Mouse (Mus musculus): Measurements from ENCODE around the gene H2-D1.
"Not testable (repeated sequence)": the region's sequence is repeated elsewhere in the genome, so short reads cannot be mapped to it uniquely, and the experiment has no call there.

H2-D1 gene

DNA sequence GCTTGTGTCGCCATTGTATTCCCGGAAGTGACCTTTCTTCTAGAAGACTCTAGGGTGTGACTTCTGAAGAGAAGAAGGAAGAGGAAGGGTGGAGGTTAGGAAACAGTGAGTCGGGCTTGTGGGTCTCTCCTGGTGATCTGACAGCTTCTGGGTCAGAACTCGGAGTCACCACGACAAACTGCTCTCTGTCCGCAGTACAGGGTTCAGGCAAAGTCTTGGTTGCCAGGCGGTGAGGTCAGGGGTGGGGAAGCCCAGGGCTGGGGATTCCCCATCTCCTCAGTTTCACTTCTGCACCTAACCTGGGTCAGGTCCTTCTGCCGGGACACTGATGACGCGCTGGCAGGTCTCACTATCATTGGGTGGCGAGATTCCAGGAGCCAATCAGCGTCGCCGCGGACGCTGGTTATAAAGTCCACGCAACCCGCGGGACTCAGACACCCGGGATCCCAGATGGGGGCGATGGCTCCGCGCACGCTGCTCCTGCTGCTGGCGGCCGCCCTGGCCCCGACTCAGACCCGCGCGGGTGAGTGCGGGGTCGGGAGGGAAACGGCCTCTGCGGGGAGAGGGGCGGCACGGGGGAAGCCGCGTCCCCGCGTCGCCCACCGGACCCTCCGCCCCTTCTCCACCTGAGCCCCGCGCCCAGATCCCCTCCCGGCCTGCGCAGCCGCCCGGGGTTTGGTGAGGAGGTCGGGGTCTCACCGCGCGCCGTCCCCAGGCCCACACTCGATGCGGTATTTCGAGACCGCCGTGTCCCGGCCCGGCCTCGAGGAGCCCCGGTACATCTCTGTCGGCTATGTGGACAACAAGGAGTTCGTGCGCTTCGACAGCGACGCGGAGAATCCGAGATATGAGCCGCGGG is at the start of gene H2-D1:
H2-D1 (plus strand) TSS at position 67 of the 859 bp plus-strand sequence.
- DNase-seq, result peak; percentile 96

DNA sequence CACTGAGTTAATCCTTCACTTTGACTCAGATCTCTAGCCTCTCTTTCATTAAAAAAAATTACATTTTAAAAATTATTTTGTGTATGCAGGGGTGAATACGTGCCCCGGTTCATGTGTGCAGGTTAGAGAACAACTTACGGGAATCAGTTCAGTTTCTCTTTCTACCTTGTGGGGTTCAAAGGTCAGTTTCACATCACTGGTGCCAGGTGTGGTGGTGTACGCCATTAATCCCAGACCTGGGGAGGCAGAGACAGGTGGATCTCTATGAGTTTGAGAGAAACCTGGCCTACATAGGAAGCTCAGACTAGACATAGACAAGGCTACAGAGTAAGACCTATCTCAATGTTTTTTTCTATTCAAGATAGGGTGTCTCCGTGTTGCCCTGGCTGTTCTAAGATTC is 49.5 kb upstream of the H2-D1 start:
- DNase-seq, result no peak

DNA sequence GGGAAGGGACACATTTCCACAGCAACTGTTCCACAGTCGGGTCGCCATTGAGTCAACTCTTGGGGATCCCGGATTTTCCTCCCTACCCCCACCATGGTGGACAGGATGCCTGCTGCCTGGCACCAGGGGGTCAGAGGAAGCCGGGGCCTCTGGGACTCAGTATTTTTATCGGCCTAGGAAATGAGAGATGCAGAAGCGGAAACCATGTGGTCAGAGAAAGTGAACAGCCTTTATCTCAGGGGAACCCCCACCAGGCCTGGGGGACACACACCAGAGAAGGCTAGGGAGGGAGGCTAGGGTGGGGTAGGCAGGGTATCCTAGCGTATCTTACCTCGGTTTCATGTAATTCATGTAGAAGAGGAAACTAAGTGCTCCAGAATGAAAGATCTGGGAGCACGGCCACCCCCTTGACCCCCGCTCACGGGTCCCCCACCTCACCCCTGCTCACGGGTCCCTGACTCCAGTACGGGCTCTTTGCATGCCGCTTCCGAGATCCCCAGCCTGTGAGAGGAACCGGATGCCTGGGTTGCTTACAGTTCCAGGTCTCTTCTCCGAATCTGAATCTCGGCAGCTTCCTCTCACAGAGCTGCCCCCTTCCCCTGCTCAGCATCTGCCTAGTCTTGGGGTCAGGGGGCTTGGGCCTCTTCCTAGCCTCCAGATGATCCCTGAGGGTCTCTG is 43.9 kb upstream of the H2-D1 start:
- DNase-seq, result no peak

DNA sequence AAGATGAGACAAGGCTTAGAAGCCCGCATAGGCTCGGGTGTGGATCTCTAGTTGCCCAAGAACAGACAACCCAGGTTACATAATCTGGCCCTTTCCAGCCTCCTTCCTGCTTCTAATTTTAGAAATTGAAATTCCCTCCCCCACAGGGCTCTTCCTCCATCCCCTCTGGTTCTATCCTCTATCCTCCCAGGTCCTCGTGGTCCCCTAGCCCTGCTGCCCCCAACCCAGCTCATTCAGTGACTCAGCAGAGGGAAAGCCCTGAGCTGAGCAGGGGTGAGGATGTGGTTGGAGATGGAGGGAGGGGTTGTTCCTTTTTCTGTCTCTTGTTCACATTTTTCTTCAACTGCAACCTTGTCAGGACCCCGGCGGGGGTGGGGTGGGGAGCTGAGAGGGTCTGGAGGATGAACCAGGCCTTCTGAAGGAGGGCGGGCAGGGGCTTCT is 42.9 kb upstream of the H2-D1 start:
- no peak for DNase-seq

DNA sequence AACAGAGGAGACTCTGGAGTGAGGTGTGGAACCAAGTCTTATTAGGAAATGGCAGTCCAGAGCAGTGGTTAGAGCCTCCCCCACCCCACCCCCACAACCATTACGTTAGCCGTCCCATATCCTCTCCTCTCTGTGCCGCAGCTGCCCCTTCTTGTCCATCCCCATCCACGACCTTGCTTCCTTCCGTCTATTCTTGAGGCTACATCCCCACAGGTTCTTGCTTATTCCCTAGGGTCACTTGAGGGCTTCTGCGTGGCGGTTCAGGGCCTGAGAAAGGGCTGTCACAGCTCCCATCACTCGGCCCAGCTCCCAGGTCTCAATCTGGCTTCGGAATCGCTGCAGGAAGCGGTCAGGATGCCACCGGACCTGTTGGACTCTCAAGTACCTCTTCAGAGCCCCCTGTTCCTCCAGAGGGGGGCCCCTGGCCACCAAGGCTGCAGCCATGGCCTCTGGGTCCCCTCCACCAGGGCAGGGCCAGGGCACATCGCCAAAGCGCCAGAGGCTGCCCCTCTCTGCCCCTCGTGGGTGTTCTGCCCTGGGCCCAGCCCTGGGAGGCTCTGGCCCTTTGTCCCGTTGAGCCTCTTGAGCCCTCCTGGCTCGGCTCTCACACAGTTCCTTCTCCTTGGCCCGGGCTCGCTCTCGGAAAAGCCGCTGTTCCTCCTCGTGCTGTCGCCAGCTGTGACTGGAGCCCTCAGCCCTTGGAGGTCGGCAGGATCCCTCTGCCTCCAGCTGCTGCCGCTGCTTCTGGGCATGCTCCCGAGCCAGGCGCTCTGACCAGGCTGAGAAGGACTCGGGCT is 42.2 kb upstream of the H2-D1 start, which contains the start of gene Gm16181:
Gm16181 (plus strand) TSS at position 679 of the 797 bp plus-strand sequence.
- DNase-seq, result no peak

DNA sequence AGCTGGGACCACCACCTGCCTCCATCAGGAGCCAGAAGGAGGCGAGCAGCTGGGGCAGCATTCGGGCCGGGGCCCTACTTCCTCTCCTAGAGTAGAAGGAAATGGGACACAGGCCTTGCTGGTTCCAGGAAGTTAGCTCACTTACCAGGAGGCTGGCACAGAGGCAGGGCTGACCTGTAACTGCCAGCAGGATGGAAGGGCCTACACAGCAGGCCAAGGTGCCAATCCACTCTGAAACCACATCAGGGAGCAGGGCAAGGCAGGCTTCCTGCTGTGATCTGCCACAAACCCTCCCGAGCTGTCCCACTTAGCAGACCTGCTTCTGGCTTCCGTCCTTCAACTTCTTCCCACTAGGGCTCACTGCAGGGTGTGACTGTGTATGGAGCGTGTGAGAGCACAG is 40.2 kb upstream of the H2-D1 start:
- no peak for DNase-seq

DNA sequence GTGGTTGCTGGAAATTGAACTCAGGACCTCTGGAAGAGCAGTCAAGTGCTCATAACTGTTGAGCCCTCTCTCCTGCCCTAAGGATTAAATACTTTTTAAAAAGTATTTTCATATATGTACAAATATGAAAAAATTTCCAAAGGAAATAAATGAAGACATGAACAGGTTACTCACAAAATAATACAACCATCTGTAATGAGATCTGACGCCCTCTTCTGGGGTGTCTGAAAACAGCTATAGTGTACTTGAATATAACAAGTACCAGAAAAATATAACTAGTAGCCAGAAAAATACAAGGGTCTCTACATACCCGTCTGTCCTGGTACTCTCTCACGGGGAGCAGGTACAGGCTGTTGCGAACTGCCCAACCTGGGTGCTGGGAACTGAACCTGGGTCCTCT is 37.9 kb upstream of the H2-D1 start:
- no peak for DNase-seq

DNA sequence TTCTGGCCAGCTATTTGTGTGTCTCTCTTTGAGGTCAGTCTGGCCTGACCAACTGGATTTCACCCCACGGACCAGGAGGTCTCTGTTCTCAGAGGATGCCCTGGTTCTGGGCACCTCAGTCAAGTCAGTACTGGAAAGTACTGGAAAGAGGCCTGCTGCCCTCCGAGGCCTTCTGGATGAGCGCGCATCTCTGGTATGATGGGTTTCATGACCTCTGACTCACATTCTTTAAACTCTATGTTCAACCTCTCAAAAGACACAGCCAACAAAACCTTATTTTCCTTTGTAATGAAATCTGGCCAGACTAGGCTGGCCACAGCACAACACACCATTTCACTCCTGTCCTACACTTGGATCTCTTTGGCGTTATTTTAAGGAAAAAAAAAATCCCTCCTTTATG is 37.1 kb upstream of the H2-D1 start:
- DNase-seq, result no peak

DNA sequence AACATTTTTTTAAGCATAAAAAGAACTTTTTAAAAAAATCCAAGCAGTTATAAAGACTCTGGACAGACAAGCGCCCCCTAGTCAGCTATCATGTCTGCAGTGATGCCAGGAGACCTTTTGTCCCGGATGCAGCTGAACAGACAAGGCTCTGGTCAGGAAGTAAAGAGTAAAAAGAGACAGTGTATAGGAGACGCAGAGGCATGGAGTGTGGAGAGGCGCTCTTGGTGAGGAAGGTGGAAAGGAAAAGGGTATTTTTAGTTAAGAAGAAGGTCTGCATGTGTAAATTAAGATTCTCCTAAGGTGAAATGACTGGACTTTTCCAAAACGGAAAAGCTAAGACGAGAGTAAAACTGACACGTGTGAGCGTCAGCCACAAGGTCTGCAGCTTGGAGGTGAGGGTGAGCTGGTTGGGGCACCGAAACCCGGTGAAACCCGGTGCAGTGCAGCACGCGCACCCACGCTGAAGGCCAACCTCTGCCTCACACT is 35.9 kb upstream of the H2-D1 start:
- no peak for DNase-seq

DNA sequence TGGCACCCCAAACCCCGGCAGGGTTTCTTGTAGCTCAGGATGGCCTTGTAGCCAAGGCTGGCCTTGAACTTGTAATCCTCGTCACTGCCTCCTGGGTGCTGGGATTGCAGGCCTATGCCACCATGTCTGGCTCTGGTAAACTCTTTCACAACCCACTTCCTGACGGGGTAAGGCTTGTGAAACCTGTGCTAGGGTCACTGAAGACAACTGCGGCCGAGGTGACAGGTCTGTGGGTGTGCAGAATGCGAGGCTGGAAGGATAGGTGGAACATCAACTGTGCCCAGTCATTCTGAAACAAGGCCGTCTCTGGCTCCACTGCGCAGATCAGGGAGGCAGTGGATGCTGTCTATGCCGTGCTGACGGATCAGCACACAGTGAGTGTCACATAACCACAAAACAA is 31.5 kb upstream of the H2-D1 start:
- DNase-seq, result no peak

DNA sequence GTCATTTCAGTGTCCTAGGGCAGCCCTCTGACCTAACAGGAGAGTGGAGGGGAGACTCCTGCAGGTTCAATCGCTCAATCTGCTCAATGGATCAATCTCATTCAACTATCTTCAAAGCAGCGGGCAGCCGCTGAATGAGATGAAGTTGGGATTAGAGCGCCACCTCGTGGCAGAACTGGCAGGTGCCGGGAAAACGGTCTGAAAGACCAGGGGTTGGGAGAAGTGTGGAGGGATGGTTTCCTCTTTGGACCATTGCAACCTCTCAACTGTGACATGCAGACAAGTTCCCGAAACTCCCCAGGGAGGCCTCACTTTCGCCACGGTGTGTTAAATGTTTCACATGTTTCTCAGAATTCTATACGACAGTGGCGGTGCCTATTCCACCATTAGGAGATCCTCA is 30.5 kb upstream of the H2-D1 start:
- peak; percentile 78 for DNase-seq

DNA sequence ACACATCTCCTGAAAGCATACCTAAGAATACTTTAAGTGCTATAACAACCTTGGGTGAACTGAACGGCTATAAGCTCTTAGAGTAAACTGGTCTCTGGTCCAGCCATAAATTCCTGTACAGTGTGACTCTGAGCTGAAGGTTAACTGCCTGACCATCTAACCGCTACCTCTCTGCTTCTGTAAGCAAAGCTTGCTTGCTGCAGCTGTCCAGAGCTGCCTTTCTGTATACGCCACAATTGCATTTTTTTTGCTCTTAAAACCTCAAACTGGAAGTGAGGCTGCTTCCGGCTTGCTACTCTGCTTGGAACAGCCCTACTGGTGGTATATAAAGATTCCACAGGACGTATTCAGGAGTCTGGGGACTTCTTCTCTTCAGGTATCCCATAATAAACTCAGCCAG is 29.9 kb upstream of the H2-D1 start:
- no peak for DNase-seq

DNA sequence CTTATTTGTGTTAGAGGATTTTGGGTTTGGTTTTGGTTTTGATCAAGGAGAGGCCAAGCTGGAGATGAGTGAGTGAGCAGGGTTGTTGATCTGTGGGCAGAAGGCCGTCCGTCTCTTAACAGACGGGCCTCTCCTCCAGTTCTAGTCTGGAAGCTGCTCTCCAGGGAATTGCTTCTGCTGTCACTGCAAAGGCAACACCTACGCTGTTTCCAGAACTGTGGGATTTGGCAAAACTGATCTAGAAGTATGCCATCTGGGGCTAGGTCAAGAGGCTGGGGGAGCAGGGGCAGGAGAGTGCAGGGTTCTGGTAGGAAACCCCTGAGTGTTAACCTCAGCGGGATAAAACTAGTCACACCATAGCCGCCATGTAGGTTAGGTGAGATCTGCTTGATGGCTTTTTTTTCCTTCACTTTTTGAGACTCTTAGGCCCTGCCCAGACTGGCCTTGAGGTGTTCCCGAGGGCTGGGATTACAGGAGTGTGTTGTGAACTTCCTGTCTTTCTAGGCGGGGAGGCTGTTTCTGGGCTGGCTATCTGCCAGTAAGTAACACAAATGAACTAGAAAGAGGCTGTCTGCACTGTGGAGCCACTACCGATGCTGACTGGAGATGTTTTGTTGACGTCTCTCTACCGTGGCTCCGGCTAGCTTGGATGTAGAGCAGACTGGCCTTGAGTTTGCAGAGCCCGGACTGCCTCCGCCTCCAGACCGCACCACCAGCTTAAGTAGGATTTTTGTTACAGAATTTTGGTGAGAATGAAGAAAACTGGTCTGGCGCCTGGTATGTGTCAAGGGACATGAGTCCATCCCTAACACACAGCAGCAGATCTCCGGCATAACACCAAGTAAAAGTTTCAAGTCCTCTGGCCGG is 29.2 kb upstream of the H2-D1 start, which contains the start of gene Atp6v1g2:
Atp6v1g2 (plus strand) TSS at position 547 of the 867 bp plus-strand sequence.
- peak; percentile 65 for DNase-seq

DNA sequence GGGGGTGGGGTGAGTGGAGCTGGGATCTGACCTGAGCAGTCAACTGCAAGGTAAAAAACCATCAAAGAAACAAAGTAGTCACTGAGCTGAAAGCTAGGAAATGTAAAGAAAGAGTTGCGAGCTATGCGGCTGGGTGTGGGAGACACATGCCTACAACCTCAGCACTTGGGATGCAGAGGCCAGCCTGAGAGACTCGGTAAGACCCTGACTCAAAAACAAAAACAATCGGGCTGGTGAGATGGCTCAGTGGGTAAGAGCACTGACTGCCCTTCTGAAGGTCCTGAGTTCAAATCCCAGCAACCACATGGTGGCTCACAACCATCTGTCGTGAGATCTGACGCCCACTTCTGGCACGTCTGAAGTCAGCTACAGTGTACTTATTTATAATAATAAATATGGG is 28.4 kb upstream of the H2-D1 start:
- DNase-seq, result not testable (repeated sequence)

DNA sequence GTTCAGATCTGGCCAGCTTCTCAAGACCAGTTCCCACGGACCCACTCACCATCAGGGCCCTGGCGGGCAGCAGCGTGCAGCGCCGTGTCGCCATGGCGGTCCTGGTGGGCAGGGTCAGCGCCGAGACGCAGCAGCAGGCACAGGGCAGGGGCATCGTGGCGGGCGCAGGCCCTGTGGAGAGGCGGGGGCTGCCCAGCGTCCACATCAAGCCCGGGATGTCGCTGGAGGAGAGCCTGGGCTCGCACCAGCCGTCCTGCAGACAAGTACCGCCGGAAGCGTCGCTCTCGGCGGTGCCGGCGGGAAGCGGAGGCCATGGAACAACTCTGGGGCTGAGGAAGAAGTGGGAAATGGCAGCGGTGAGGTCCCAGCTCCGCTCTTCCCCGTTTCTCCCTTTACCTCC is 27.6 kb upstream of the H2-D1 start:
- DNase-seq, result no peak

DNA sequence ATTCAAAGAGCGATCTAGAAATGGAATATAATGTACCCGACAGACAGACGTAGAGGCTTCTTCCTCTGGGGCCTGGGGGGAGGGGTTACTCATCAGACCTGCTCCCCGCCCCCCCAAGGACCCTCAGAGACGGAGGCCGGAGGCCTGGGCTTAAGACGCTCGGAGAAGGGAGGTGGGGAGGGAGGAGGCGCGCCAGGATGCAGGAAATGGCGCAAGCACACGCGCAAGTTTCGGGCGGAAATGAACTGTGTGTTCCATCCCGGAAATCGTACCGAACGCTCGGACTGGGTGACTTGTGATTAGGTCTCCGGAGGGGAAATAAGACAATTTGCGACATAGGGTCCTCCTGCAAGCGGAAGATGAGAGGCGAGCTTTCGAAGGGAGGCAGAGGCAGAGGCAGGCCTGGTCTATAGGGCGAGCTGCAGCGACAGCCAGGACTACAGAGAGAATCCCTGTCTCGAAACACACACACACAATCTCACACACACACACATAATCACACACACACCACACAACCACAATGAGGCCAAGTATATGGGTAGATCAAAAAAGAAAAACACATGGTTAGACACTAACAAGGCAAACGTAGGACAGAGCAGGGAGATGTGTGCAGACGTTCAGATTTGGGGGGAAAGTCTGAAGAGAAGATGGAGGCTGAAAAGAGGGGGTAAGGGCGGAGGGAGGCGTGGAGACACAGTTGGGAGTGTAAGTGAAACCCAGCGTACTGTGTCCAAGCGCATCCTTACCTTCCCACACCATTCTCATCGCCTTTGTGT is 26.7 kb upstream of the H2-D1 start, which contains the start of gene Nfkbil1:
Nfkbil1 (minus strand) TSS at position 179 of the 776 bp plus-strand sequence.
- peak; percentile 95 for DNase-seq

DNA sequence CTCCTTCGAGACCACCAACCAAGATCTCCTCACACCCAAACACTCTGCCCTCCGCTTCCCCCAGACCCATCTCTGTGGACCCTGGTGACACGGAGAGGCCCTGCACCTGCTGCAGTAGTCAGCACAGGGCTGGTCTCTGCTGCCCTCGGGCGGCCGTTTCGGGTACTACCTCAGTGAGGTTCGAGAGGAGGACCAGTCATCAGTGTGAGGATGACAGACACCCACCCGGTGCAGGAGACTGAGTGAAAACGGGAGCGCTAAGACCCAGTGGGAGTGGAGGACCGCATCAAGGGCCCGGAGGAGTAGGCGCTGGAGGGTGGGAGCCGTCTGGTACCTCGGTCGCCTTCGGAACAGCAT is 26.2 kb upstream of the H2-D1 start:
- peak; percentile 97 for DNase-seq

DNA sequence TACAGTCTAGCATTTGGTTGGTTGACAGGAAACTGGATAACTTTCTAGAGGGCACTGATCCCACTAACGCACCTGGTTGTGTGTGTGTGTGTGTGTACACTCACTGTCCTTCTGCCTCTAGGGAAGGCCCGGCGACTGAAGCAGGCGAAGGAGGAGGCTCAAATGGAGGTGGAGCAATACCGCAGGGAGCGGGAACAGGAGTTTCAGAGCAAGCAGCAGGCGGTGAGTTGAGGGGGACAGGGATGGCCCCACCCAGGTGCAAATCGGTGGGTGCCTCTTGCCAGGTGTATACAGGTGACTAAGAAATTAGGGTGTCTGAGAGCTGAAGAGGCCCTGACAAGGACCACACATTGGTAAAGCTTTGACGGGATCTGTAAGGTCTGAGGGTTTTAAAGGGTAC is 25.5 kb upstream of the H2-D1 start:
- DNase-seq, result no peak

DNA sequence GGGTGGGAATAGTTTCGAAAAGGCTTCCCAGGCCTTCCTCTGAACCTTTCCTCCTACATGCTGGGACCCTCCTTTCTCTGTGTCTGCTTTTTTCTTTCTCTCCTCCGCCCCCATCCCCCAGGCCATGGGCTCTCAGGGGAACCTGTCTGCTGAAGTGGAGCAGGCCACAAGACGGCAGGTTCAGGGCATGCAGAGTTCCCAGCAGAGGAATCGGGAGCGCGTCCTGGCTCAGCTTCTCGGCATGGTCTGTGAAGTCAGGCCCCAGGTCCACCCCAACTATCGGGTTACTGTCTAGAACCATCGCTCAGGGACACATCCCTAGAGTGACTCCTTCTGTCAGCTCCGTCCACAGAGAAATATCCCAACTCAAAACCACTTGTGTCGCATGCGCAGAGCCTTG is 25.0 kb upstream of the H2-D1 start:
- DNase-seq, result no peak

DNA sequence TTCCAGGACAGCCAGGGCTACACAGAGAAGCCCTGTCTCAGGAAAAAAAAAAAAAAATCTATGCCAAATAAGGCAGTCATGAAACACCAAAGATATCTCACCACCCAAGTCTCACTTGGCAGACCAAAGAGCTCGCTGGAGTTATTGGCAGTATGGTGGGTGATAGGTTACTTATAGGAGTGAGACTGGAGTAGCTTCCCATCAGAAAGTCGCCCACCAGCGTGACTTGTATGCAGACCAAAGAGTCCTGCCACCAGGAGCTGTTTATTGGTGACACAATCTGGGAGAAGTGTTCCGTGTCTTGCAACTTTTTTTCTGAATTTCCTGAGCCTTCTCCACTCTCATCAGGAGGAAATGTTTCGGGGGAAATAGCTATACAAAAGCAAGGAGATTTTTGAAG is 22.8 kb upstream of the H2-D1 start:
- no peak for DNase-seq
